Mouse (Mus musculus) kidney, adult 2 months (tissue): ENCODE measurements at regions not wholly inside any gene's neighbourhood (a gene's known extent, or its start where the extent isn't known, plus 50 kb on each side); places are given as distances from the start of the nearest gene placed in this dataset.
"Not testable (repeated sequence)": the region's sequence is repeated elsewhere in the genome, so short reads cannot be mapped to it uniquely, and the experiment has no call there.

Experiments used
- DNase-seq: peaks from one replicate; pipeline ENCODE4 v3.0.0; 2021
- H3K27ac ChIP-seq: fragments of 200-500 bp; 2 replicates; pipeline ENCODE4 v1.5.1; 2012; ENCODE audit warnings: low read depth, low read length, control low read depth, inconsistent platforms; ENCODE audit not compliant: insufficient read depth
- H3K27me3 ChIP-seq: fragments of 200-500 bp; replicated peaks from 2 replicates; pipeline ENCODE4 v1.6.1; 2012; ENCODE audit warnings: mild to moderate bottlenecking, moderate library complexity, low read length, inconsistent platforms; ENCODE audit not compliant: control insufficient read depth, insufficient read depth
- H3K36me3 ChIP-seq: fragments of 200-500 bp; 2 replicates; pipeline ENCODE4 v1.6.1; 2012; ENCODE audit warnings: mild to moderate bottlenecking, moderate library complexity, low read length, inconsistent platforms; ENCODE audit not compliant: control insufficient read depth, insufficient read depth
- H3K4me1 ChIP-seq: fragments of 200-500 bp; 2 replicates; pipeline ENCODE4 v1.6.1; 2011; ENCODE audit warnings: low read length; ENCODE audit not compliant: control insufficient read depth, insufficient read depth
- H3K4me3 ChIP-seq: fragments of 200-500 bp; 2 replicates; pipeline ENCODE4 v1.5.1; 2011; ENCODE audit warnings: mild to moderate bottlenecking, low read depth, low read length, control low read depth; ENCODE audit not compliant: insufficient read depth
- CTCF ChIP-seq: fragments of 200-500 bp; conservative IDR thresholded peaks from 2 replicates; pipeline ENCODE4 v1.5.1; 2011; ENCODE audit warnings: low read depth, mild to moderate bottlenecking, control low read depth, low read length, moderate library complexity, mixed read lengths; ENCODE audit not compliant: insufficient read depth, insufficient read length
- POLR2A ChIP-seq: fragments of 200-500 bp; IDR thresholded peaks from one replicate; pipeline ENCODE4 v1.6.1; 2011; ENCODE audit warnings: low read depth, low read length, control low read depth
- WGBS: fragments of 180-500 bp; shearing (Covaris S2); methylation state at CpG from one replicate; pipeline ENCODE4 v1.1.7; 2018; 5-methylcytosine and 5-hydroxymethylcytosine counted together

- no peak overlapping the region for H3K27ac ChIP-seq
- TF ChIP-seq POLR2A = no peak
- no peak for TF ChIP-seq CTCF
- no peak overlapping the region for H3K4me3 ChIP-seq
- no peaks in the 10 kb centered on the region for H3K27me3 ChIP-seq
- 95% methylated on average over 1 of the region's 1 CpGs for WGBS
- no peaks in the 10 kb centered on the region for H3K4me1 ChIP-seq
- H3K36me3 ChIP-seq = no peaks in the 10 kb centered on the region
- DNase-seq = no peak
These were observed 216.4 kb upstream of the Zfp703 start for GRCm38 (mm10) chr8:26760726-26761125.

- H3K36me3 ChIP-seq = no peaks in the 10 kb centered on the region
- no peak overlapping the region for H3K4me3 ChIP-seq
- no peak overlapping the region for H3K27ac ChIP-seq
- WGBS = 68% methylated on average over 16 of the region's 16 CpGs
- H3K4me1 ChIP-seq = no peaks in the 10 kb centered on the region
- no peaks in the 10 kb centered on the region for H3K27me3 ChIP-seq
- no peak for DNase-seq
- TF ChIP-seq POLR2A (no peak), CTCF (no peak)
These were observed 214.0 kb upstream of the Zfp703 start for GRCm38 (mm10) chr8:26762942-26763778.

GRCm38 (mm10) chr8:26768474-26769229, 208.5 kb upstream of the Zfp703 start:
- Histone ChIP-seq H3K36me3 (no peaks in the 10 kb centered on the region), H3K27me3 (0 out of 2 replicates have a peak, but pooled peaks cover 1% of the 10 kb centered on the region), H3K4me3 (no peak overlapping the region), H3K4me1 (no peaks in the 10 kb centered on the region), H3K27ac (no peak overlapping the region)
- no peak for DNase-seq
- WGBS = 86% methylated on average over 10 of the region's 10 CpGs
- no peak for TF ChIP-seq CTCF
- no peak for TF ChIP-seq POLR2A

GRCm38 (mm10) chr8:26770424-26770886, 206.7 kb upstream of the Zfp703 start:
- Histone ChIP-seq H3K4me1 (no peaks in the 10 kb centered on the region), H3K27me3 (0 out of 2 replicates have a peak, but pooled peaks cover 1% of the 10 kb centered on the region), H3K36me3 (no peaks in the 10 kb centered on the region), H3K27ac (no peak overlapping the region), H3K4me3 (no peak overlapping the region)
- WGBS = 9% methylated on average over 16 of the region's 16 CpGs
- TF ChIP-seq CTCF (no peak), POLR2A (no peak)
- no peak for DNase-seq

GRCm38 (mm10) chr8:26778917-26779537, 198.1 kb upstream of the Zfp703 start:
- H3K4me1 ChIP-seq = no peaks in the 10 kb centered on the region
- DNase-seq = no peak
- H3K36me3 ChIP-seq = no peaks in the 10 kb centered on the region
- TF ChIP-seq CTCF = no peak
- TF ChIP-seq POLR2A = no peak
- H3K4me3 ChIP-seq = no peak overlapping the region
- WGBS = 21% methylated on average over 10 of the region's 10 CpGs
- no peak overlapping the region for H3K27ac ChIP-seq
- no peaks in the 10 kb centered on the region for H3K27me3 ChIP-seq

GRCm38 (mm10) chr8:26780515-26780914, 196.6 kb upstream of the Zfp703 start:
- Histone ChIP-seq H3K27me3 (no peaks in the 10 kb centered on the region), H3K36me3 (no peaks in the 10 kb centered on the region), H3K4me3 (no peak overlapping the region), H3K27ac (no peak overlapping the region), H3K4me1 (no peaks in the 10 kb centered on the region)
- no peak for TF ChIP-seq CTCF
- no peak for TF ChIP-seq POLR2A
- DNase-seq = no peak
- 21% methylated on average over 19 of the region's 19 CpGs for WGBS

GRCm38 (mm10) chr8:26782936-26783335, 194.2 kb upstream of the Zfp703 start:
- H3K27me3 ChIP-seq, H3K4me3 ChIP-seq, DNase-seq, H3K36me3 ChIP-seq, H3K4me1 ChIP-seq, H3K27ac ChIP-seq: not testable (repeated sequence)
- 94% methylated on average over 8 of the region's 8 CpGs for WGBS
